Mouse (Mus musculus) adrenal gland, postnatal 4 days (tissue): ENCODE results near the gene Selenos. TPM values are rescaled to one million over a fixed set of nuclear protein-coding genes. Genes with fewer than 3 reads are reported as not detected.
"Not testable (repeated sequence)": the region's sequence is repeated elsewhere in the genome, so short reads cannot be mapped to it uniquely, and the experiment has no call there.

Source experiments
- DNase-seq, 2 experiments: peaks; one replicate each; pipeline ENCODE4 v3.0.0; 2021 to 2022; ENCODE audit warnings: low spot score in 2 of 2, mixed read lengths in 2 of 2
- long read RNA-seq, 2 experiments: library from polyadenylated mRNA; stranded (forward); transcript quantifications; one replicate each; pipeline ENCODE4 v2.0.0; 2021
- total RNA-seq, 2 experiments: library from RNA; stranded (reverse); gene quantifications; 2 replicates each; pipeline ENCODE4 v1.2.3; 2021

Gene Selenos
- 10 to 100 TPM; 78.5 to 82.0 TPM for total RNA-seq
- long read RNA-seq, experiment 1, transcript Selenos-202 (6 exons, 897 nt) = minor isoform, 6 of 130 reads
- long read RNA-seq, experiment 1, transcript Selenos-201 (6 exons, 1,191 nt) = major isoform, 116 of 130 reads
- long read RNA-seq, experiment 1, partial matches to known transcripts = 3 of 130 reads
- long read RNA-seq, experiment 1, other reads (novel, unspliced or antisense) = 2 of 130 reads
- long read RNA-seq, experiment 2, transcript Selenos-205 (6 exons, 1,157 nt) = minor isoform, 5 of 139 reads
- long read RNA-seq, experiment 2, transcript Selenos-201 (6 exons, 1,191 nt) = major isoform, 120 of 139 reads
- long read RNA-seq, experiment 2, partial matches to known transcripts = 5 of 139 reads
- long read RNA-seq, experiment 2, other reads (novel, unspliced or antisense) = 5 of 139 reads

DNA sequence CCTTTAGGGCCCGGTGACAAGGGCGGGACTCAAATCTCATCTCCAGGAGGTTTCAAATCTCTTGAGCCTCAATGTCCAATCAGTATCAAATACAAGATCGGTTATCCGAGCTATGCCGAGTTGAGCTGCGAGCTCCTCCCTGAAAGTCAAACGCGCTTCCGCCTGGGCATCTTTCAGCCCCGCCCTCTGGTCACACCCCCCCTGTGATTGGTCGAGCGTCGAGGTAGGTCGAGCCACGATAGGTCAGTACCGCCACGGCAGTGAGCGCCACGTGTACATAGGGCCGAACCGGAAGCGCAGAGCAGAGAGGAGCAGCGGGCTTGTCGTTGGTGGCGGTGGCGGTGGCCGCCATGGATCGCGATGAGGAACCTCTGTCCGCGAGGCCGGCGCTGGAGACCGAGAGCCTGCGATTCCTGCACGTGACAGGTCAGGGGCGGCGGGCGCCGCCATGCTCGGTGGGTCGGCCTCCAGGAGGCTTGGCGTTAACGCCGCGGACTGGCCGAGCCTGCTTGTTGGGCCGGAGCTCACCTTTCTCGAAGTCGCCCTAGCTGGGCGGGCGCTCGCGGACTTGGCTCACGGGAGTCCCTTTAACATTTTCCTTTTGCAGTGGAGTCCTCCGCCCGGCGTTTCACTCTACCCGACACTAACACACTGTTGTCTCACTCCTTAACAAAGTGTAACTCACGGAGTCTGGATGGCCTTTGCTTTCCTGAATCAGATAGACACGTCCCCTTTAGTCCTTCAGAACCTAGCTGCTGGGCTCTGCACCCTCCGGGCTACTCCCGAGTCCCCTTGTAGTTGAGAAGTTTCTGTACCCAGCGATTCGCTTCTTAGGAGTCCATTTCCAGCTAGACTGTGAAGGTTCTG is at the start of gene Selenos:
Selenos (plus strand) TSS at position 286 of the 867 bp plus-strand sequence.
- DNase-seq = peak; percentile 84 to 95

- no peak for DNase-seq
Observed at GRCm38 (mm10) chr7:66036809-66037208, 42.6 kb upstream of the Selenos start.

DNA sequence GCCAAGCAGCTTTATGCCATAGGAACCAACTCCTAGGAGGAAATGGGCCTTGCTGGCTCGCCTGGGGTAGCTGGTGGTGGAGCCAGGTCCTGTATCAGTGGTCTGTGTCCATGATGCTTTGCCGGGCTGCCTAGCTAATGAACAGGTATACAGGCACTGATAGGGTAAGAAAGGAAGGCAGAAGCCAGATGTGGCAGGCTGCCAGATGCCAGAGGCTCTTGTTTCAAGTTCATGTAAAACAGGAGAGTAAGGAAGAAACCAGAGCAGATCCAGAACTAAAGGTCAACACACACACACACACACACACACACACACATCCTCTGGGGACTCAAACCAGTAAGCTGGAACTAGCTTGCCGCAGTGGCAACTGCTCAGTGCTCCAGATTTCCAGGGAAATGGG is 41.2 kb upstream of the Selenos start:
- DNase-seq = no peak

DNA sequence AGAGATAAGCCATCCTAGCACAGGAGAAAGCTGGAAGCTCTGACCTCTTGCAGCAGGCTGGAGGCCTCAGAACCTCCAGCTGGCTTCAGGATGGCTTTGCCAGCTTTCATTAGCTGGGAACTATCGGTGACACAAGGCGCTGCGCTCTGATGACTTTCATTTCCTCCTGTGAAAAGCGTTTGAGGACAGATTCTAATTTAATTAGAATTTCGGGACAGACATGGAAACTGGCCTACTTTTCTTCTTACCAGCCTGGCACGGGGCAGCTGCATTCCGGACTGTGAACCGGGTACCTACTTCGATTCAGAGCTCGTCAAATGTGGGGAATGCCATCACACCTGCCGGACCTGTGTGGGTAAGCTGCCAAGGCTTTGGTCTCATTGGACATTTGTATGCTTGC is 40.7 kb upstream of the Selenos start:
- DNase-seq = no peak

DNA sequence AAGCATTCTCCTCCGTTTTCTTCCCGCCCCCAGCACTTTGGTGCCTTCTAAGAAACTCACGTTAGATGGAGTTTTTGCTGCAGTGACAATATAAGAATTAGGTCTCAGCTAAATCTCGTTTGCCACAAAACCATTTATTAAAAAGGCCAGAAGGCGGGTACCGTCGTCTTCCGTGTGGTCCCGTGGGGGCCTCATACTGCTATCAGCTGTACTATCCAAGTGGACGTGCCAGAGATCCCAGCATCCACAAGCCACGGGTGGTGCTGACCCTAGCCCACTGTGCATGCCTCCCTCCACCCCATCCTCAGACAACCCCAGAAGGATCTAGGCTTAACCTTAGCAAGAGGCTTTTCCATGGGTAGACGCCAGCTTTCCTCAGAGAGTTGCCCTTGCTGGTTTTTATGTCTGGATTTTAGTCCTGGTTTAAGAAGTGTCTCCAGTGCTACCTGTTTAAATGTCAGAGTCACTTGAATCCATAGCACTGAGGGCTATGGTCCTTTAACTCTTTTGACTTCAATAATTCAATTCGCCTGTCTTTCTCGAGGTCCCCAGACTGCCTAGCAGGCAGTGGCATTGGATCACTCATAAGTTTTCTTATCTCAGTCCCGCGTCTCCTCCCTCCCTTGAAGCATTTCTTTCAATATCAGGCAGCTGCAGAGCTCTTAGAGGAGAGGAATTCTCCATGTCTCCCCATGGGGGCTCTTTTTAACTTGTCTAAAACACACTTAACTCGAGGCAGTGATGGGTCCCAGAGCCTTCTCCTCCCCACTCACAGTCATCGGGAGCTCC is 39.2 kb upstream of the Selenos start:
- DNase-seq = no peak

- no peak for DNase-seq
Observed at GRCm38 (mm10) chr7:66043552-66044459, 35.6 kb upstream of the Selenos start, which contains the start of gene Gm45213. Gene Gm45213 (plus strand): TSS chr7:66043602.

DNA sequence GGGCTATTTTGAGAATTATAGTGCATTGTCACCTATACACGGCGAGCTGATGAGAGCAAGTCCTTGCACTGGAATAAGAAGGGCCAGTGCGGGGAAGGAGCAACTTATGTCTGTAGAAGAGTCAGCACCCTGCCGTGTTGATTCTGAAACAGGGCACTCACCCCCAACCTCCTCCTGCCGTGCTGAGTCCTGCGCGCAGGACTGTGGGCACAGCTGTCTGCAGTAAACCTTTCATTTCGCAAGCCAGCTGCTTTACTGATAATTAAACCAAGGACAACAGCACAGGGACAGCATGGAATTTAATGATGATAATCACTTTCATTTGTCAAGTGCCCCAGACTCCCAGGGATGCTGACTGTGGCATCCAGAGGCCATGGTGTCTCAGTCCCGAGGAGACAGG is 34.8 kb upstream of the Selenos start:
- no peak for DNase-seq

- DNase-seq = no peak
Observed at GRCm38 (mm10) chr7:66046921-66047918, 32.2 kb upstream of the Selenos start.

DNA sequence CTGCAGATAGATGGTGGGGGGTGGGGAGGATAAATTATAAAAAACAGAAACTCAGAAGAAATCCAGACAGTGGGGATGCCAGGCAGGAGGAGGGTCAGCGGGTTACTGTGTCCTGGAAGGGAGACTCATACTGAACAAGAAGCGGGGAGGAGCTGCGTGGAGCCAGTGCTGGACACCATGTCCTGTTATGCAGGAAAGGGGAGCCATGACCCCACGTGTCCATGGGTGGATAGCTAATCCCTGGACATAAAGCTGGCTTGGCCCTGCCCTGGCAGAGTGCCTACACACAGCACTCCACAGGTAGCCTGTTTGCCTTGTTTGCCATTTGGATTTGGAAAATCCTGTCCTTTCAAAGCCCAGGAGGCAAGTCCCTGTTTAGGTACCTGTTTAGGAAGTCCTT is 31.5 kb upstream of the Selenos start:
- no peak for DNase-seq

GRCm38 (mm10) chr7:66048446-66049230 is 30.8 kb upstream of the Selenos start:
- DNase-seq = no peak

DNA sequence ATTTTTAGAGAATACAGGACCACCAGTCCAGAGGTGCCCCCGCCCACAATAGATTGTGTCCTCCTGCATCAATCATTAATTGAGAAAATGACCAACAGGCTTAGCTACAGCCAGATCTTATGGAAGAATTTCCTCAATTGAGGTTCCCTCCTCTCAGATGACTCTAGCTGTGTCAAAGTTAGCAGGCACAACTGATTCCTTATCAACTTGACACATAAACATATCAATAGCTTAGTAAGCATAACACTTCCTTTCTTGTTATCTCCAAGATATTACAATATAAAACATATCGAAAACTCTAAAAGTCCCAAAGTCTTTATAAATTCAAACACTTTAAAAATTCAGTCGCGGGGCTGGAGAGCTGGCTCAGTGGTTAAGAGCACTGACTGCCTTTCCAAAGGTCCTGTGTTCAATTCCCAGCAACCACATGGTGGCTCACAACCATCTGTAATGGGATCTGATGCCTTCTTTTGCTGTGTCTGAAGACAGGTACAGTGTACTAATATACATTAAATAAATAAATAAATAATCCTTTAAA is 25.4 kb upstream of the Selenos start:
- no peak for DNase-seq

- DNase-seq = not testable (repeated sequence)
Observed at GRCm38 (mm10) chr7:66055356-66055755, 24.1 kb upstream of the Selenos start.

DNA sequence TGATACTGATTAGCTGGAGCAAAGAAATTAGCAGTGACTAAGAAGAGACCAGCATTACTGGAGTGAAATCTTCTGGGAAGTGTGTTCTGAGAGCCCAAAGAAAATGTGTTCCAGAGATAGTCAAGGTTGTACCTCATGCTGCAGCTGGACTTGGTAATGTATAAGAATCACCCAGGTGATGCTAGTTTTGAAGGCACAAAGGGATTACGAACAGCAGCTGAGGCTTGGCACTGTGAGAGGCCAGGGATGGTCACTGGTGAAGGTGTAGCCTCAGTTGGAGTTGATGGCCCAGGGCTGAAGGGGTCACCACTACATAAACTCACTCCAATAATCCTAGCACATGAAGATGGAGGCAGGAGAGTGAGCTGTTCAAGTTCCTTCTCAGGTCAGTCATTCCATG is 20.7 kb upstream of the Selenos start, which contains the start of gene Snrpa1:
Snrpa1 (plus strand) TSS at position 301 of the 400 bp plus-strand sequence.
- no peak for DNase-seq

DNA sequence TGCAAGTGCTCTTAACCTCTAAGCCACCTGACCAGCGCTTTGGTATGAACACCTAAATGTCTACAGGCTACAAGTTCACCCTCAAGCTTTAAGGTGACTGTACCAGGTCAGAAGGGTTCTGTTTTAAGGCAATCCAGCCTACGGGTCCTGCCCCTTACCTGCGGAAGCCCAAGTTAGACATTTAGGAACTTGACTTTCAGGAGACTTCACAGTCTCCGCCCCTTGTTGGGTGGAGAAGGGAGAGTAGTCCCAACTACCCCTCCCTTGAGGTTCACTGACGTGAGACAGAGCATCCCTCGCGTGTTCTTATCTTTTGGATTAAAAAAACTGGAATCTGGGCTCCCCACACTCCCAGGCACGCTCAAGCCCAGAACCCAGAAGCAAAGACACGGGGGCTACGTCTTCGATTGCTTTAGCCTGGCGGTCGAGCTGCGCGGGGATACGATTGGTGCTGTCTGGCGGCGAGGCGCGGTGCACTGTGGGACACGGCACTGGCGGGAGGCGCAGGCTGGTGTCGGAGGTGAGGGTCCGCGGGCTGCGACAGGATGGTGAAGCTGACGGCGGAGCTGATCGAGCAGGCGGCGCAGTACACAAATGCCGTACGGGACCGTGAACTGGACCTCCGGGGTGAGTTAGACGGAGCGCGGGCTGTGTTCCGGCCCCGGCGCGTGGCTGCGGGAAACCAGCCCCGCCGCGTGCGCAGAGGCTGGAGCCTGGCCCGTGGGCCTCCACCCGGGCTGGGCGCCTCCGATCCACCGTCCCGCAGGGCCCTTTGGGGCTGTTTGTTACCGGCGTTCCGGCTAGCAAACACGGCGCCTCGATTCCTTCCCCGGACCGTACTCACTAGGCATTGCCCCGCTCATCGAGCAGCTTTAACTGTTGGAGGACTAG is 19.1 kb upstream of the Selenos start:
- peak; percentile 71 to 76 for DNase-seq

GRCm38 (mm10) chr7:66061057-66061456 is 18.4 kb upstream of the Selenos start:
- DNase-seq = no peak

- DNase-seq = no peak
Observed at GRCm38 (mm10) chr7:66076411-66076810, 3.0 kb upstream of the Selenos start.

DNA sequence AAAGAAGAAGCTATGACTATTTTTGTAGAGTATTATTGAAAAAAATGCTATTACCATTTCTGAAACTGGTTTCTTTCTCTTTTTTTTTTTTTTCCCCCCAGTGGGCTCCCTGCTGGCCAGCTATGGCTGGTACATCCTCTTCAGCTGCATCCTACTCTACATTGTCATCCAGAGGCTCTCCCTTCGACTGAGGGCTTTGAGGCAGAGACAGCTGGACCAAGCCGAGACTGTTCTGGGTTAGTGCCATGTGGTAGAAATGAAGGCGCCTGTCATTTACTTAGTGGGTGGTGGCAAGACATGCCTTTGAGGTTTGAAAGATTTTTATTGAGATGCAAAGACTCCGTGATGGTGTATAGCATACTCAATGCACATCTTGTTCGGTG is 773 bp downstream of the Selenos start:
- no peak for DNase-seq
